Mouse (Mus musculus) embryonic facial prominence, embryonic 14.5 days (tissue): Measurements from ENCODE around the gene Adat3. TPM values are rescaled to one million over a fixed set of nuclear protein-coding genes. Genes with fewer than 3 reads are reported as not detected.
A peak's percentile ranks its signal among the peaks of the same experiment; 100 is the strongest.

Source experiments
- ATAC-seq: fragments of 200-750 bp; cut with Nextera tagmentation; 2 replicates; pipeline ENCODE4 v1.8.0; 2017; ENCODE audit warnings: low read depth, moderate number of reproducible peaks, moderate TSS enrichment
- DNase-seq: peaks from one replicate; pipeline ENCODE4 v3.0.0-alpha.2; 2015; ENCODE audit warnings: low spot score
- H3K27ac ChIP-seq: fragments of 300-500 bp; sonication (generic); replicated peaks from 2 replicates; pipeline ENCODE4 v1.5.1; 2014; ENCODE audit warnings: low read depth, mild to moderate bottlenecking, low read length, moderate library complexity
- H3K27me3 ChIP-seq: fragments of 300-500 bp; sonication (generic); replicated peaks from 2 replicates; pipeline ENCODE4 v1.6.1; 2014; ENCODE audit warnings: low read length; ENCODE audit not compliant: control insufficient read depth, insufficient read depth
- H3K36me3 ChIP-seq: fragments of 300-500 bp; sonication (generic); 2 replicates; pipeline ENCODE4 v1.6.1; 2014; ENCODE audit warnings: low read length, mixed read lengths; ENCODE audit not compliant: control insufficient read depth, insufficient read depth
- H3K4me1 ChIP-seq: fragments of 300-500 bp; sonication (generic); 2 replicates; pipeline ENCODE4 v1.6.1; 2014; ENCODE audit warnings: antibody characterized with exemption, low read length; ENCODE audit not compliant: control insufficient read depth, insufficient read depth
- H3K4me2 ChIP-seq: fragments of 300-500 bp; sonication (generic); 2 replicates; pipeline ENCODE4 v1.6.1; 2014; ENCODE audit warnings: low read depth, mild to moderate bottlenecking, low read length, moderate library complexity, mixed read lengths
- H3K4me3 ChIP-seq: fragments of 300-500 bp; sonication (generic); 2 replicates; pipeline ENCODE4 v1.5.1; 2014; ENCODE audit warnings: low read depth, mild to moderate bottlenecking, low read length
- H3K9ac ChIP-seq: fragments of 300-500 bp; sonication (generic); 2 replicates; pipeline ENCODE4 v1.6.1; 2014; ENCODE audit warnings: low read depth, mild to moderate bottlenecking, low read length, moderate library complexity, mixed read lengths
- H3K9me3 ChIP-seq: fragments of 300-500 bp; sonication (generic); 2 replicates; pipeline ENCODE4 v1.6.1; 2016; ENCODE audit warnings: low read length; ENCODE audit not compliant: control insufficient read depth
- WGBS: fragments of 180-500 bp; shearing (Covaris S2); extraction: QIAGEN DNeasy Blood & Tissue Kit; methylation state at CpG from one replicate; pipeline ENCODE4 v1.1.7; 2014; 5-methylcytosine and 5-hydroxymethylcytosine counted together
- polyA plus RNA-seq: library from polyadenylated mRNA; unstranded; fragments of >200 nt; fragmentation: Nextera tagmentation; extraction: Ambion mirVana; gene quantifications from 2 replicates; pipeline ENCODE4 v1.2.1, GENCODE M21; 2014

Gene Adat3
- polyA plus RNA-seq, 1 experiment from 2014 or later, result 6.1 TPM

- Histone ChIP-seq H3K36me3 (no peaks in the 10 kb centered on the region), H3K4me1 (peaks cover 29% of the 10 kb centered on the region), H3K9ac (peak overlapping the region; percentile 76), H3K27ac (peak overlapping the region; percentile 91), H3K9me3 (no peaks in the 10 kb centered on the region), H3K4me2 (peak overlapping the region; percentile 94), H3K4me3 (peak overlapping the region; percentile 88), H3K27me3 (no peaks in the 10 kb centered on the region)
- peak; percentile 61 for DNase-seq
- 2% methylated on average over 49 of the region's 96 CpGs for WGBS
- ATAC-seq, result 0 out of 2 replicates have a peak, but pooled peaks have one; percentile 1
Observed at GRCm38 (mm10) chr10:80576351-80577194, 26.1 kb upstream of the Adat3 start.

GRCm38 (mm10) chr10:80577195-80578130 is 25.2 kb upstream of the Adat3 start, which contains the start of gene Klf16:
Gene Klf16 (minus strand): TSS chr10:80577321.
- Histone ChIP-seq H3K4me1 (peaks cover 28% of the 10 kb centered on the region), H3K4me2 (peak within 1 kb of the TSS; percentile 94), H3K4me3 (peak within 1 kb of the TSS; percentile 88), H3K36me3 (peaks cover 4% of the 10 kb centered on the region; the same call in 1 of the 2 replicates), H3K27ac (peak within 1 kb of the TSS; percentile 91), H3K9me3 (no peaks in the 10 kb centered on the region), H3K9ac (peak within 1 kb of the TSS; percentile 76), H3K27me3 (no peaks in the 10 kb centered on the region)
- ATAC-seq (peak; percentile 79), DNase-seq (peak; percentile 96)
- WGBS, result 0% methylated on average over 34 of the region's 97 CpGs

- no peaks in the 10 kb centered on the region for H3K27me3 ChIP-seq
- H3K27ac ChIP-seq, result peak overlapping the region; percentile 91
- H3K36me3 ChIP-seq, result peaks cover 11% of the 10 kb centered on the region; the same call in 1 of the 2 replicates
- peak; percentile 44 for ATAC-seq
- under 1% methylated on average over 26 of the region's 29 CpGs for WGBS
- H3K4me1 ChIP-seq, result peaks cover 28% of the 10 kb centered on the region
- H3K4me3 ChIP-seq, result peak overlapping the region; percentile 88
- peak overlapping the region; percentile 94 for H3K4me2 ChIP-seq
- no peaks in the 10 kb centered on the region for H3K9me3 ChIP-seq
- H3K9ac ChIP-seq, result peak overlapping the region; percentile 76
- peak; percentile 84 for DNase-seq
Observed at GRCm38 (mm10) chr10:80578131-80578750, 24.4 kb upstream of the Adat3 start.

- DNase-seq (peak; percentile 83), ATAC-seq (peak; percentile 4; the same call in 1 of the 2 replicates)
- Histone ChIP-seq H3K4me3 (peak overlapping the region; percentile 88), H3K27ac (peak overlapping the region; percentile 91), H3K27me3 (no peaks in the 10 kb centered on the region), H3K9me3 (no peaks in the 10 kb centered on the region), H3K4me2 (peak overlapping the region; percentile 94), H3K9ac (peak overlapping the region; percentile 76; the same call in 1 of the 2 replicates), H3K4me1 (peaks cover 26% of the 10 kb centered on the region), H3K36me3 (peaks cover 17% of the 10 kb centered on the region)
- WGBS, result 8% methylated on average over 8 of the region's 8 CpGs
Observed at GRCm38 (mm10) chr10:80578911-80579310, 23.8 kb upstream of the Adat3 start.

GRCm38 (mm10) chr10:80583047-80583446 is 19.6 kb upstream of the Adat3 start:
- no peak for DNase-seq
- H3K4me2 ChIP-seq, result no peak overlapping the region
- H3K27ac ChIP-seq, result no peak overlapping the region
- peaks cover 38% of the 10 kb centered on the region for H3K36me3 ChIP-seq
- no peaks in the 10 kb centered on the region for H3K27me3 ChIP-seq
- H3K4me1 ChIP-seq, result 0 out of 2 replicates have a peak, but pooled peaks cover 5% of the 10 kb centered on the region
- ATAC-seq, result no peak
- no peak overlapping the region for H3K9ac ChIP-seq
- WGBS, result 77% methylated on average over 5 of the region's 5 CpGs
- H3K4me3 ChIP-seq, result no peak overlapping the region
- H3K9me3 ChIP-seq, result no peaks in the 10 kb centered on the region

- Histone ChIP-seq H3K36me3 (peaks cover 38% of the 10 kb centered on the region), H3K4me3 (no peak overlapping the region), H3K9ac (no peak overlapping the region), H3K27me3 (no peaks in the 10 kb centered on the region), H3K4me2 (no peak overlapping the region), H3K4me1 (peaks cover 7% of the 10 kb centered on the region), H3K27ac (no peak overlapping the region), H3K9me3 (no peaks in the 10 kb centered on the region)
- no peak for ATAC-seq
- no peak for DNase-seq
- WGBS, result 59% methylated on average over 12 of the region's 12 CpGs
Observed at GRCm38 (mm10) chr10:80584045-80584488, 18.6 kb upstream of the Adat3 start.

GRCm38 (mm10) chr10:80584642-80585552 is 17.8 kb upstream of the Adat3 start:
- no peaks in the 10 kb centered on the region for H3K27me3 ChIP-seq
- H3K36me3 ChIP-seq, result peaks cover 38% of the 10 kb centered on the region
- 75% methylated on average over 12 of the region's 12 CpGs for WGBS
- H3K4me2 ChIP-seq, result no peak overlapping the region
- H3K9ac ChIP-seq, result no peak overlapping the region
- ATAC-seq (peak; percentile 30; the same call in 1 of the 2 replicates), DNase-seq (no peak)
- H3K4me1 ChIP-seq, result peaks cover 11% of the 10 kb centered on the region
- no peak overlapping the region for H3K27ac ChIP-seq
- no peaks in the 10 kb centered on the region for H3K9me3 ChIP-seq
- H3K4me3 ChIP-seq, result no peak overlapping the region
